In genomic region chr5:18137450-18138061, GRCm38 (mm10) we compare ENCODE assay signal across 12 mouse cellular contexts.
DNase-seq lines count a peak whose midpoint lies in the region; ATAC-seq and TF ChIP-seq lines count a peak whose summit lies in the region.
"Had no signal": no experiment of that assay in that cellular context is flagged by ENCODE, and none has a peak within 500 bp of the region (broad histone marks: within the 10 kb centered on the region; RNA-seq: fewer than 3 reads in every experiment).

No protein-coding gene starts in this region.

- H3K4me2 ChIP-seq in embryonic facial prominence, embryonic 13.5 days, result no peak overlapping the region
- H3K4me2 ChIP-seq in forebrain, embryonic 15.5 days (replicated peaks), result no peak overlapping the region
- no peak overlapping the region for H3K4me2 ChIP-seq in midbrain, embryonic 16.5 days (ENCODE audit: low read length)
- H3K4me2 ChIP-seq: hindbrain, embryonic 12.5 days had no signal

- no peak overlapping the region for H3K9ac ChIP-seq in embryonic facial prominence, embryonic 13.5 days
- H3K9ac ChIP-seq in forebrain, embryonic 15.5 days (replicated peaks), result no peak overlapping the region
- H3K9ac ChIP-seq in midbrain, embryonic 16.5 days (ENCODE audit: low read depth, low read length), result no peak overlapping the region
- H3K9ac ChIP-seq: hindbrain, embryonic 12.5 days had no signal

- H3K27ac ChIP-seq in embryonic facial prominence, embryonic 13.5 days, result peak overlapping the region; percentile 39; the same call in 1 of the 2 replicates
- H3K27ac ChIP-seq in forebrain, embryonic 15.5 days (replicated peaks), result peak overlapping the region; percentile 41
- H3K27ac ChIP-seq in midbrain, embryonic 16.5 days (ENCODE audit: low read length), result no peak overlapping the region
- no peak overlapping the region for H3K27ac ChIP-seq in gastrocnemius, adult 2 months
- H3K27ac ChIP-seq: hindbrain, embryonic 12.5 days had no signal

- peaks cover 18% of the 10 kb centered on the region for H3K4me1 ChIP-seq in embryonic facial prominence, embryonic 13.5 days
- H3K4me1 ChIP-seq in forebrain, embryonic 15.5 days, result peaks cover 26% of the 10 kb centered on the region
- H3K4me1 ChIP-seq in midbrain, embryonic 16.5 days (ENCODE audit: control insufficient read depth, insufficient read depth, low read length), result peaks cover 10% of the 10 kb centered on the region
- H3K4me1 ChIP-seq: hindbrain, embryonic 12.5 days had no signal

- peak; percentile 5 to 25 for DNase-seq in left cerebral cortex, adult 8-10 months (ENCODE audit: low spot score in 2 of 2)
- no peak for DNase-seq in left cerebral cortex, adult 18-20 months (ENCODE audit: low spot score in 2 of 2)
- DNase-seq in gastrocnemius, adult 2 months, result no peak
- no peak for DNase-seq in urinary bladder, adult 18-20 months (ENCODE audit: low spot score in 2 of 2)
- DNase-seq: heart, adult 18-20 months; spleen, adult 18-20 months; thymus, postnatal 36 days had no signal

- no peaks in the 10 kb centered on the region for H3K27me3 ChIP-seq in embryonic facial prominence, embryonic 13.5 days
- H3K27me3 ChIP-seq in forebrain, embryonic 15.5 days, result no peaks in the 10 kb centered on the region
- H3K27me3 ChIP-seq in midbrain, embryonic 16.5 days (ENCODE audit: control insufficient read depth, insufficient read depth, low read depth, low read length), result no peaks in the 10 kb centered on the region
- H3K27me3 ChIP-seq: hindbrain, embryonic 12.5 days had no signal

- H3K36me3 ChIP-seq in embryonic facial prominence, embryonic 13.5 days, result no peaks in the 10 kb centered on the region
- H3K36me3 ChIP-seq in forebrain, embryonic 15.5 days, result no peaks in the 10 kb centered on the region
- H3K36me3 ChIP-seq in midbrain, embryonic 16.5 days (ENCODE audit: control insufficient read depth, insufficient read depth, low read length), result no peaks in the 10 kb centered on the region
- H3K36me3 ChIP-seq: hindbrain, embryonic 12.5 days had no signal

- no peak for TF ChIP-seq CTCF in gastrocnemius, adult 2 months (IDR thresholded peaks at IDR 0.05)

- H3K9me3 ChIP-seq in embryonic facial prominence, embryonic 13.5 days, result peaks cover 7% of the 10 kb centered on the region
- H3K9me3 ChIP-seq in forebrain, embryonic 15.5 days, result no peaks in the 10 kb centered on the region
- H3K9me3 ChIP-seq in midbrain, embryonic 16.5 days (replicated peaks; ENCODE audit: control insufficient read depth, low read length, poor library complexity, severe bottlenecking), result peaks cover 7% of the 10 kb centered on the region
- H3K9me3 ChIP-seq: hindbrain, embryonic 12.5 days had no signal

- ATAC-seq in embryonic facial prominence, embryonic 13.5 days (ENCODE audit: insufficient number of reproducible peaks, insufficient read depth, low FRiP score, low TSS enrichment, low read depth), result peak; percentile 69
- peak; percentile 84 for ATAC-seq in forebrain, embryonic 15.5 days (replicated peaks)
- ATAC-seq in midbrain, embryonic 16.5 days, result peak; percentile 53; the same call in 1 of the 2 replicates
- ATAC-seq: lung, postnatal 0 days had no signal

- WGBS in embryonic facial prominence, embryonic 13.5 days, result 44% methylated on average over 4 of the region's 4 CpGs
- 14% methylated on average over 4 of the region's 4 CpGs for WGBS in forebrain, embryonic 15.5 days
- 59% methylated on average over 4 of the region's 4 CpGs for WGBS in midbrain, embryonic 16.5 days

- H3K4me3 ChIP-seq in embryonic facial prominence, embryonic 13.5 days, result no peak overlapping the region
- no peak overlapping the region for H3K4me3 ChIP-seq in forebrain, embryonic 15.5 days
- no peak overlapping the region for H3K4me3 ChIP-seq in midbrain, embryonic 16.5 days (ENCODE audit: low read depth, low read length)
- H3K4me3 ChIP-seq in gastrocnemius, adult 2 months, result no peak overlapping the region
- H3K4me3 ChIP-seq: hindbrain, embryonic 12.5 days had no signal

- intact Hi-C loops in gastrocnemius, adult 2 months (cut with DNase I), result no loop called here

Comparison
In these comparisons a context has a peak if more than half of its experiments do, and no peak if none do; other contexts are left out.
1. DNase-seq: peak in left cerebral cortex, adult 8-10 months (2 of 2); none in left cerebral cortex, adult 18-20 months (0 of 2), gastrocnemius, adult 2 months (single experiment) and urinary bladder, adult 18-20 months (0 of 2).
2. H3K27ac ChIP-seq: peak in embryonic facial prominence, embryonic 13.5 days (single experiment) and forebrain, embryonic 15.5 days (single experiment); none in midbrain, embryonic 16.5 days (single experiment) and gastrocnemius, adult 2 months (single experiment).
3. Peak in every context shown above with its lines, with median percentiles within 50 percentile points of each other: ATAC-seq.